Mouse (Mus musculus): ENCODE measurements around the gene Dnal4. TPM values are rescaled to one million over a fixed set of nuclear protein-coding genes. Genes with fewer than 3 reads are reported as not detected.

Gene Dnal4
- polyA plus RNA-seq, 1 experiment = 48.9 TPM

DNA sequence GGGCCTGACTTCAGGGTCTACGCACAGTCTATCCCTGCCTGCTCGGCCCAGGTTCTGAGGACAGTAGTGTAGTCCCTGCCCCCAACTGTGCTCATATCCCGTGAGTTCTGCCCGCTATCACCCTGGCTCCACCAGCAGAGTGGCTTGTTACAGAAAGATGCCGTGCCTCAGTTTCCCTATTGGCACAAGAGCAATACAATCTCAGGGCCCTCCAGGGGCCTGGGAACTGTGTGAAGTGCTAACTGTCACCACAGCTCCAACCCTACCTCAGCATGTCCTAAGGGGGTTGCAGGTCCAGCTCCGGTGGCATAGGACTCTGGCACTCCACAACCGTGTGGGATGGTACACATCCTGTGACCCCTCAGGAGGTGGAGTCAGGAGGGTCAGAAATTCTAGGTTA lies 19.4 kb upstream of the Dnal4 start:
- Histone ChIP-seq H3K4me3 (ENCODE audit: insufficient read depth, poor library complexity, severe bottlenecking) (no peak overlapping the region), H3K27me3 (ENCODE audit: control insufficient read depth, insufficient read depth, insufficient read length) (no peaks in the 10 kb centered on the region), H3ac (ENCODE audit: control insufficient read depth, insufficient read length, low read depth) (no peak overlapping the region), H3K36me3 (ENCODE audit: control insufficient read depth, insufficient read depth) (peaks cover 9% of the 10 kb centered on the region), H3K79me3 (ENCODE audit: low read depth) (peaks cover 1% of the 10 kb centered on the region), H3K79me2 (ENCODE audit: control insufficient read depth, insufficient read depth) (peaks cover 22% of the 10 kb centered on the region)
- TF ChIP-seq CEBPB (IDR thresholded peaks at IDR 0.05; ENCODE audit: low read depth) (no peak), FOSL1 (IDR thresholded peaks at IDR 0.05; ENCODE audit: insufficient read depth, low read length, poor library complexity, severe bottlenecking) (no peak), MYOD1 (IDR thresholded peaks at IDR 0.05; ENCODE audit: control insufficient read depth, insufficient read length, low read depth) (no peak), MYOG (IDR thresholded peaks at IDR 0.05; ENCODE audit: control insufficient read depth, extremely low read depth, insufficient read length) (no peak), USF1 (IDR thresholded peaks at IDR 0.05; ENCODE audit: low read depth) (no peak), MAX (IDR thresholded peaks at IDR 0.05) (no peak)

GRCm38 (mm10) chr15:79796256-79796655 lies 18.6 kb upstream of the Dnal4 start:
- Histone ChIP-seq H3K4me3 (ENCODE audit: insufficient read depth, poor library complexity, severe bottlenecking) (no peak overlapping the region), H3K79me2 (ENCODE audit: control insufficient read depth, insufficient read depth) (peaks cover 17% of the 10 kb centered on the region), H3ac (ENCODE audit: control insufficient read depth, insufficient read length, low read depth) (no peak overlapping the region), H3K79me3 (ENCODE audit: low read depth) (peaks cover 1% of the 10 kb centered on the region), H3K36me3 (ENCODE audit: control insufficient read depth, insufficient read depth) (peaks cover 13% of the 10 kb centered on the region), H3K27me3 (ENCODE audit: control insufficient read depth, insufficient read depth, insufficient read length) (no peaks in the 10 kb centered on the region)
- TF ChIP-seq FOSL1 (IDR thresholded peaks at IDR 0.05; ENCODE audit: insufficient read depth, low read length, poor library complexity, severe bottlenecking) = no peak
- TF ChIP-seq MAX (IDR thresholded peaks at IDR 0.05) = no peak
- TF ChIP-seq USF1 (IDR thresholded peaks at IDR 0.05; ENCODE audit: low read depth) = no peak
- TF ChIP-seq MYOG (IDR thresholded peaks at IDR 0.05; ENCODE audit: control insufficient read depth, extremely low read depth, insufficient read length) = no peak
- TF ChIP-seq CEBPB (IDR thresholded peaks at IDR 0.05; ENCODE audit: low read depth) = no peak
- TF ChIP-seq CTCF (IDR thresholded peaks at IDR 0.05; ENCODE audit: control insufficient read depth, insufficient read depth, insufficient read length) = no peak
- no peak for TF ChIP-seq MYOD1 (IDR thresholded peaks at IDR 0.05; ENCODE audit: control insufficient read depth, insufficient read length, low read depth)

- H3K27me3 ChIP-seq (ENCODE audit: control insufficient read depth, insufficient read depth, insufficient read length) = no peaks in the 10 kb centered on the region
- H3K4me3 ChIP-seq (ENCODE audit: insufficient read depth, poor library complexity, severe bottlenecking) = no peak overlapping the region
- H3K79me3 ChIP-seq (ENCODE audit: low read depth) = peaks cover 1% of the 10 kb centered on the region
- no peak overlapping the region for H3ac ChIP-seq (ENCODE audit: control insufficient read depth, insufficient read length, low read depth)
- H3K36me3 ChIP-seq (ENCODE audit: control insufficient read depth, insufficient read depth) = peaks cover 19% of the 10 kb centered on the region
- peaks cover 8% of the 10 kb centered on the region for H3K79me2 ChIP-seq (ENCODE audit: control insufficient read depth, insufficient read depth)
- TF ChIP-seq CTCF (IDR thresholded peaks at IDR 0.05; ENCODE audit: control insufficient read depth, insufficient read depth, insufficient read length) = no peak
- TF ChIP-seq CEBPB (IDR thresholded peaks at IDR 0.05; ENCODE audit: low read depth) = no peak
- no peak for TF ChIP-seq MYOG (IDR thresholded peaks at IDR 0.05; ENCODE audit: control insufficient read depth, extremely low read depth, insufficient read length)
- TF ChIP-seq USF1 (IDR thresholded peaks at IDR 0.05; ENCODE audit: low read depth) = no peak
- TF ChIP-seq MAX (IDR thresholded peaks at IDR 0.05) = no peak
- TF ChIP-seq FOSL1 (IDR thresholded peaks at IDR 0.05; ENCODE audit: insufficient read depth, low read length, poor library complexity, severe bottlenecking) = no peak
- TF ChIP-seq MYOD1 (IDR thresholded peaks at IDR 0.05; ENCODE audit: control insufficient read depth, insufficient read length, low read depth) = no peak
Observed at GRCm38 (mm10) chr15:79794173-79794572, 16.5 kb upstream of the Dnal4 start.

DNA sequence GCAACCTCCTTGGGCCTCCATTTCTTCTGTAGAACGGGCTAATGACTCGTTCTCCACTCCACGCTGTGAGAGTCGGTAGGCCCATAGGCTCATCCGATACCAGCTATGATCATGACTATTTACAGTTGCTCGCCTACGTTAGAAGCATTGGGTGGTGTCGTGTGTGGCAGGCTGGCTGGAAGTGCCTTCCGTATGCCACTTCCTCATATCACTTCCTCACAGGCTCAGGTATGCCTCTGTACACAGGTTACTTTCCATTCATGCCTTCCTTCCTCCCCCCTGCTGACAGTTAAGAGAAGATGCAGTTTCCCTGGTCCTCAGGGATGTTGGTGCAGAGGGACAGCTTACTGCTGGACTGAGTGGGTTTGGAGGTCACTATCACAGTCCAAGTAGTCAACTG lies 15.4 kb upstream of the Dnal4 start:
- H3K79me3 ChIP-seq (ENCODE audit: low read depth) = no peaks in the 10 kb centered on the region
- TF ChIP-seq MYOD1 (IDR thresholded peaks at IDR 0.05; ENCODE audit: control insufficient read depth, insufficient read length, low read depth) (no peak), FOSL1 (IDR thresholded peaks at IDR 0.05; ENCODE audit: insufficient read depth, low read length, poor library complexity, severe bottlenecking) (no peak), MYOG (IDR thresholded peaks at IDR 0.05; ENCODE audit: control insufficient read depth, extremely low read depth, insufficient read length) (no peak), CEBPB (IDR thresholded peaks at IDR 0.05; ENCODE audit: low read depth) (no peak), CTCF (IDR thresholded peaks at IDR 0.05; ENCODE audit: control insufficient read depth, insufficient read depth, insufficient read length) (no peak), MAX (IDR thresholded peaks at IDR 0.05) (no peak), USF1 (IDR thresholded peaks at IDR 0.05; ENCODE audit: low read depth) (no peak)
- no peak overlapping the region for H3K4me3 ChIP-seq (ENCODE audit: insufficient read depth, poor library complexity, severe bottlenecking)
- no peak overlapping the region for H3ac ChIP-seq (ENCODE audit: control insufficient read depth, insufficient read length, low read depth)
- H3K27me3 ChIP-seq (ENCODE audit: control insufficient read depth, insufficient read depth, insufficient read length) = no peaks in the 10 kb centered on the region
- peaks cover 19% of the 10 kb centered on the region for H3K36me3 ChIP-seq (ENCODE audit: control insufficient read depth, insufficient read depth)
- peaks cover 8% of the 10 kb centered on the region for H3K79me2 ChIP-seq (ENCODE audit: control insufficient read depth, insufficient read depth)

GRCm38 (mm10) chr15:79792455-79792854 lies 14.8 kb upstream of the Dnal4 start:
- no peak for TF ChIP-seq CEBPB (IDR thresholded peaks at IDR 0.05; ENCODE audit: low read depth)
- no peak for TF ChIP-seq MAX (IDR thresholded peaks at IDR 0.05)
- no peak for TF ChIP-seq CTCF (IDR thresholded peaks at IDR 0.05; ENCODE audit: control insufficient read depth, insufficient read depth, insufficient read length)
- no peak for TF ChIP-seq FOSL1 (IDR thresholded peaks at IDR 0.05; ENCODE audit: insufficient read depth, low read length, poor library complexity, severe bottlenecking)
- no peak for TF ChIP-seq USF1 (IDR thresholded peaks at IDR 0.05; ENCODE audit: low read depth)
- no peak for TF ChIP-seq MYOG (IDR thresholded peaks at IDR 0.05; ENCODE audit: control insufficient read depth, extremely low read depth, insufficient read length)
- TF ChIP-seq MYOD1 (IDR thresholded peaks at IDR 0.05; ENCODE audit: control insufficient read depth, insufficient read length, low read depth) = no peak
- peaks cover 19% of the 10 kb centered on the region for H3K36me3 ChIP-seq (ENCODE audit: control insufficient read depth, insufficient read depth)
- H3K27me3 ChIP-seq (ENCODE audit: control insufficient read depth, insufficient read depth, insufficient read length) = no peaks in the 10 kb centered on the region
- no peak overlapping the region for H3ac ChIP-seq (ENCODE audit: control insufficient read depth, insufficient read length, low read depth)
- peaks cover 8% of the 10 kb centered on the region for H3K79me2 ChIP-seq (ENCODE audit: control insufficient read depth, insufficient read depth)
- no peaks in the 10 kb centered on the region for H3K79me3 ChIP-seq (ENCODE audit: low read depth)
- H3K4me3 ChIP-seq (ENCODE audit: insufficient read depth, poor library complexity, severe bottlenecking) = no peak overlapping the region

DNA sequence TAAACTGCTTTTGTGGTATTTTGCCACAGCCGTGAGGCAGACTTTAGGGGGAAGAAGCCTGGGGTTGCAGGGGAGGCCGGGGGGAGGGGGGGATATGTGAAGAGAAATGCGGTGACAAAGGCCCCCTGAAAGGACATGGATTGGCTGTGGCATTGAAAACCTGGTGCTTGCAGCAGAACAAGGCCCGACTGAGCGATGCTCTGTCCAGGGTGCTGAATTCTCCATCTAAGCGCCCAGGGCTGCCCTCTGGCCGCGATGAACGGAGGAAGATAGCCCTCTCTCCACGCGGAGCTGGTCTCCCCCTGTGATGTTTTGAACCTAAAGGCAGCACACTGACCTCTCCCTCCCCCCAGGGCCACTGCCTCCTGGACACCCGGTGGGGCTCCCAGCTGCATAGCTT lies 13.9 kb upstream of the Dnal4 start:
- Histone ChIP-seq H3K36me3 (ENCODE audit: control insufficient read depth, insufficient read depth) (peaks cover 19% of the 10 kb centered on the region), H3K4me3 (ENCODE audit: insufficient read depth, poor library complexity, severe bottlenecking) (no peak overlapping the region), H3K79me2 (ENCODE audit: control insufficient read depth, insufficient read depth) (peaks cover 8% of the 10 kb centered on the region), H3K27me3 (ENCODE audit: control insufficient read depth, insufficient read depth, insufficient read length) (no peaks in the 10 kb centered on the region), H3K79me3 (ENCODE audit: low read depth) (no peaks in the 10 kb centered on the region), H3ac (ENCODE audit: control insufficient read depth, insufficient read length, low read depth) (no peak overlapping the region)
- no peak for TF ChIP-seq FOSL1 (IDR thresholded peaks at IDR 0.05; ENCODE audit: insufficient read depth, low read length, poor library complexity, severe bottlenecking)
- TF ChIP-seq MYOG (IDR thresholded peaks at IDR 0.05; ENCODE audit: control insufficient read depth, extremely low read depth, insufficient read length) = no peak
- no peak for TF ChIP-seq MYOD1 (IDR thresholded peaks at IDR 0.05; ENCODE audit: control insufficient read depth, insufficient read length, low read depth)
- no peak for TF ChIP-seq USF1 (IDR thresholded peaks at IDR 0.05; ENCODE audit: low read depth)
- no peak for TF ChIP-seq MAX (IDR thresholded peaks at IDR 0.05)
- TF ChIP-seq CTCF (IDR thresholded peaks at IDR 0.05; ENCODE audit: control insufficient read depth, insufficient read depth, insufficient read length) = no peak
- TF ChIP-seq CEBPB (IDR thresholded peaks at IDR 0.05; ENCODE audit: low read depth) = no peak

Data from C2C12 (cell line).